Mouse (Mus musculus): ENCODE data around the gene Nop2. TPM values are rescaled to one million over a fixed set of nuclear protein-coding genes. Genes with fewer than 3 reads are reported as not detected.

Nop2 gene
- polyA plus RNA-seq, 1 experiment from 2014 or later = 41.1 TPM

GRCm38 (mm10) chr6:125104223-125104622, 27.5 kb upstream of the Nop2 start:
- no peak for ATAC-seq (replicated peaks; ENCODE audit: low FRiP score, low read depth)
- Histone ChIP-seq H3K9me3 (replicated peaks; ENCODE audit: low read length) (no peaks in the 10 kb centered on the region), H3K4me2 (ENCODE audit: low read length) (no peak overlapping the region), H3K27ac (no peak overlapping the region), H3K36me3 (ENCODE audit: insufficient read depth, low read length) (peaks cover 87% of the 10 kb centered on the region), H3K27me3 (ENCODE audit: insufficient read depth, low read length) (no peaks in the 10 kb centered on the region), H3K4me1 (replicated peaks; ENCODE audit: insufficient read depth, low read length) (peaks cover 9% of the 10 kb centered on the region), H3K4me3 (replicated peaks; ENCODE audit: low read depth, low read length) (no peak overlapping the region), H3K9ac (ENCODE audit: low read depth, low read length) (no peak overlapping the region)
- no peak for TF ChIP-seq CTCF (IDR thresholded peaks at IDR 0.05; ENCODE audit: low read depth)
- DNase-seq (ENCODE audit: low spot score) = no peak
- 91% methylated on average over 4 of the region's 4 CpGs for WGBS

- Histone ChIP-seq H3K9ac (ENCODE audit: low read depth, low read length) (no peak overlapping the region), H3K27ac (no peak overlapping the region), H3K27me3 (ENCODE audit: insufficient read depth, low read length) (no peaks in the 10 kb centered on the region), H3K4me2 (ENCODE audit: low read length) (no peak overlapping the region), H3K36me3 (ENCODE audit: insufficient read depth, low read length) (peaks cover 90% of the 10 kb centered on the region), H3K9me3 (replicated peaks; ENCODE audit: low read length) (no peaks in the 10 kb centered on the region), H3K4me3 (replicated peaks; ENCODE audit: low read depth, low read length) (no peak overlapping the region), H3K4me1 (replicated peaks; ENCODE audit: insufficient read depth, low read length) (no peaks in the 10 kb centered on the region)
- ATAC-seq (replicated peaks; ENCODE audit: low FRiP score, low read depth) (no peak), DNase-seq (ENCODE audit: low spot score) (no peak)
- WGBS = 94% methylated on average over 2 of the region's 2 CpGs
- peak; percentile 31; the same call in 1 of the 2 replicates for TF ChIP-seq CTCF (IDR thresholded peaks at IDR 0.05; ENCODE audit: low read depth)
Measured at GRCm38 (mm10) chr6:125107705-125108104, 24.0 kb upstream of the Nop2 start.

- Histone ChIP-seq H3K9ac (ENCODE audit: low read depth, low read length) (no peak overlapping the region), H3K4me2 (ENCODE audit: low read length) (no peak overlapping the region), H3K36me3 (ENCODE audit: insufficient read depth, low read length) (peaks cover 95% of the 10 kb centered on the region), H3K4me1 (replicated peaks; ENCODE audit: insufficient read depth, low read length) (no peaks in the 10 kb centered on the region), H3K9me3 (replicated peaks; ENCODE audit: low read length) (no peaks in the 10 kb centered on the region), H3K4me3 (replicated peaks; ENCODE audit: low read depth, low read length) (no peak overlapping the region), H3K27ac (no peak overlapping the region), H3K27me3 (ENCODE audit: insufficient read depth, low read length) (no peaks in the 10 kb centered on the region)
- no peak for ATAC-seq (replicated peaks; ENCODE audit: low FRiP score, low read depth)
- DNase-seq (ENCODE audit: low spot score) = no peak
- 72% methylated on average over 14 of the region's 14 CpGs for WGBS
- no peak for TF ChIP-seq CTCF (IDR thresholded peaks at IDR 0.05; ENCODE audit: low read depth)
Measured at GRCm38 (mm10) chr6:125109371-125109770, 22.3 kb upstream of the Nop2 start.

GRCm38 (mm10) chr6:125110927-125111326, 20.8 kb upstream of the Nop2 start:
- Histone ChIP-seq H3K9me3 (replicated peaks; ENCODE audit: low read length) (no peaks in the 10 kb centered on the region), H3K4me2 (ENCODE audit: low read length) (no peak overlapping the region), H3K36me3 (ENCODE audit: insufficient read depth, low read length) (peaks cover 88% of the 10 kb centered on the region), H3K4me1 (replicated peaks; ENCODE audit: insufficient read depth, low read length) (no peaks in the 10 kb centered on the region), H3K4me3 (replicated peaks; ENCODE audit: low read depth, low read length) (no peak overlapping the region), H3K27ac (no peak overlapping the region), H3K27me3 (ENCODE audit: insufficient read depth, low read length) (no peaks in the 10 kb centered on the region), H3K9ac (ENCODE audit: low read depth, low read length) (no peak overlapping the region)
- ATAC-seq (replicated peaks; ENCODE audit: low FRiP score, low read depth) = no peak
- WGBS = 90% methylated on average over 7 of the region's 7 CpGs
- DNase-seq (ENCODE audit: low spot score) = no peak
- TF ChIP-seq CTCF (IDR thresholded peaks at IDR 0.05; ENCODE audit: low read depth) = peak; percentile 67

GRCm38 (mm10) chr6:125112553-125112952, 19.2 kb upstream of the Nop2 start:
- DNase-seq (ENCODE audit: low spot score) = no peak
- WGBS = 90% methylated on average over 11 of the region's 11 CpGs
- H3K36me3 ChIP-seq (ENCODE audit: insufficient read depth, low read length) = peaks cover 85% of the 10 kb centered on the region
- no peaks in the 10 kb centered on the region for H3K4me1 ChIP-seq (replicated peaks; ENCODE audit: insufficient read depth, low read length)
- TF ChIP-seq CTCF (IDR thresholded peaks at IDR 0.05; ENCODE audit: low read depth) = no peak
- H3K9ac ChIP-seq (ENCODE audit: low read depth, low read length) = no peak overlapping the region
- no peak for ATAC-seq (replicated peaks; ENCODE audit: low FRiP score, low read depth)
- H3K4me2 ChIP-seq (ENCODE audit: low read length) = no peak overlapping the region
- no peak overlapping the region for H3K4me3 ChIP-seq (replicated peaks; ENCODE audit: low read depth, low read length)
- no peak overlapping the region for H3K27ac ChIP-seq
- H3K9me3 ChIP-seq (replicated peaks; ENCODE audit: low read length) = no peaks in the 10 kb centered on the region
- no peaks in the 10 kb centered on the region for H3K27me3 ChIP-seq (ENCODE audit: insufficient read depth, low read length)

GRCm38 (mm10) chr6:125119387-125119786, 12.3 kb upstream of the Nop2 start:
- no peak for TF ChIP-seq CTCF (IDR thresholded peaks at IDR 0.05; ENCODE audit: low read depth)
- Histone ChIP-seq H3K4me2 (ENCODE audit: low read length) (no peak overlapping the region), H3K4me3 (replicated peaks; ENCODE audit: low read depth, low read length) (no peak overlapping the region), H3K9ac (ENCODE audit: low read depth, low read length) (no peak overlapping the region), H3K4me1 (replicated peaks; ENCODE audit: insufficient read depth, low read length) (no peaks in the 10 kb centered on the region), H3K27ac (no peak overlapping the region), H3K36me3 (ENCODE audit: insufficient read depth, low read length) (peaks cover 81% of the 10 kb centered on the region), H3K9me3 (replicated peaks; ENCODE audit: low read length) (no peaks in the 10 kb centered on the region), H3K27me3 (ENCODE audit: insufficient read depth, low read length) (no peaks in the 10 kb centered on the region)
- no peak for ATAC-seq (replicated peaks; ENCODE audit: low FRiP score, low read depth)
- DNase-seq (ENCODE audit: low spot score) = no peak
- 89% methylated on average over 8 of the region's 8 CpGs for WGBS

- no peak overlapping the region for H3K4me2 ChIP-seq (ENCODE audit: low read length)
- H3K4me1 ChIP-seq (replicated peaks; ENCODE audit: insufficient read depth, low read length) = peaks cover 3% of the 10 kb centered on the region; the same call in 1 of the 2 replicates
- 88% methylated on average over 12 of the region's 12 CpGs for WGBS
- no peak for TF ChIP-seq CTCF (IDR thresholded peaks at IDR 0.05; ENCODE audit: low read depth)
- H3K27me3 ChIP-seq (ENCODE audit: insufficient read depth, low read length) = no peaks in the 10 kb centered on the region
- DNase-seq (ENCODE audit: low spot score) = no peak
- no peaks in the 10 kb centered on the region for H3K9me3 ChIP-seq (replicated peaks; ENCODE audit: low read length)
- H3K27ac ChIP-seq = no peak overlapping the region
- peaks cover 48% of the 10 kb centered on the region for H3K36me3 ChIP-seq (ENCODE audit: insufficient read depth, low read length)
- H3K9ac ChIP-seq (ENCODE audit: low read depth, low read length) = no peak overlapping the region
- no peak overlapping the region for H3K4me3 ChIP-seq (replicated peaks; ENCODE audit: low read depth, low read length)
- no peak for ATAC-seq (replicated peaks; ENCODE audit: low FRiP score, low read depth)
Measured at GRCm38 (mm10) chr6:125128724-125129123, 3.0 kb upstream of the Nop2 start.

Data from kidney, postnatal 0 days (tissue).